Comparison of ENCODE assay signal across 29 mouse cellular contexts in the genomic region with DNA sequence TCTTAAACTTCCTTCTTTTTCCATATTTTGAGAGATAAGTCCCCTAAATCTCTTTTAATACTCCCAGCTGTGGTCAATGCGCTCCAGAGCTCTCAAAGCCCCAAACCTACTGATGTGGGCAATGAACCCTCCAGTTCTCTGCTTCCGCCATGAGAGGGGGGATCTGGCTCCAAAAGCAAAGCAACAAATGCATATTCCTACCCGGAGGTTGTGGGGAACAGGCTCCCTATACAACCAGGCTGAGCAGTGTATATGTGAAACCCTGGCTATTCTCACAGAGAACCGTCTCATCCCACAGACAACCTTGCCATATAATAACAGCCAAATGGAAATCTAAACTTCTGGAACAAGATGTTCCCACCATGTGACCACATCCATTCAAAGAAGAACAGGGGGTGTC.
DNase-seq lines count a peak whose midpoint lies in the region; ATAC-seq and TF ChIP-seq lines count a peak whose summit lies in the region.
"Had no signal": no experiment of that assay in that cellular context is flagged by ENCODE, and none has a peak within 500 bp of the region (broad histone marks: within the 10 kb centered on the region; RNA-seq: fewer than 3 reads in every experiment).

No protein-coding gene starts in this region.

- H3K9me3 ChIP-seq in heart, embryonic 13.5 days = no peaks in the 10 kb centered on the region
- H3K9me3 ChIP-seq in kidney, embryonic 16.5 days (ENCODE audit: low read length) = no peaks in the 10 kb centered on the region
- H3K9me3 ChIP-seq in liver, postnatal 0 days (ENCODE audit: low read length) = no peaks in the 10 kb centered on the region
- H3K9me3 ChIP-seq in stomach, embryonic 16.5 days (replicated peaks; ENCODE audit: control insufficient read depth, low read length) = no peaks in the 10 kb centered on the region
- H3K9me3 ChIP-seq: embryonic facial prominence, embryonic 12.5 days; embryonic facial prominence, embryonic 15.5 days; G1E; heart, embryonic 10.5 days; hindbrain, embryonic 10.5 days; hindbrain, embryonic 13.5 days had no signal

- no peaks in the 10 kb centered on the region for H3K27me3 ChIP-seq in heart, embryonic 13.5 days (replicated peaks)
- H3K27me3 ChIP-seq in kidney, embryonic 16.5 days (ENCODE audit: insufficient read depth, low read length) = no peaks in the 10 kb centered on the region
- H3K27me3 ChIP-seq in liver, postnatal 0 days (ENCODE audit: insufficient read depth, low read length) = no peaks in the 10 kb centered on the region
- no peaks in the 10 kb centered on the region for H3K27me3 ChIP-seq in stomach, embryonic 16.5 days (ENCODE audit: control insufficient read depth, insufficient read depth, low read length)
- H3K27me3 ChIP-seq: embryonic facial prominence, embryonic 12.5 days; embryonic facial prominence, embryonic 15.5 days; hindbrain, embryonic 13.5 days had no signal

- no peak for TF ChIP-seq CTCF in liver, postnatal 0 days (IDR thresholded peaks at IDR 0.05; ENCODE audit: low read depth)

- 0 out of 2 replicates have a peak, but pooled peaks cover 9% of the 10 kb centered on the region for H3K4me1 ChIP-seq in heart, embryonic 13.5 days
- H3K4me1 ChIP-seq in kidney, embryonic 16.5 days (ENCODE audit: insufficient read depth, low read length) = 0 out of 2 replicates have a peak, but pooled peaks cover 5% of the 10 kb centered on the region
- H3K4me1 ChIP-seq in liver, postnatal 0 days (ENCODE audit: insufficient read depth) = no peaks in the 10 kb centered on the region
- 0 out of 2 replicates have a peak, but pooled peaks cover 7% of the 10 kb centered on the region for H3K4me1 ChIP-seq in stomach, embryonic 16.5 days (ENCODE audit: control insufficient read depth, insufficient read depth, low read length)
- H3K4me1 ChIP-seq: embryonic facial prominence, embryonic 12.5 days; heart, embryonic 10.5 days; hindbrain, embryonic 13.5 days had no signal

- no peak for DNase-seq in heart, postnatal 14 days
- no peak for DNase-seq in kidney, postnatal 25 days
- no peak for DNase-seq in liver, postnatal 0 days
- DNase-seq in liver = no peak
- DNase-seq in urinary bladder, postnatal 10 days (ENCODE audit: low spot score) = no peak
- DNase-seq: adrenal gland, adult 2 months; adrenal gland, postnatal 14 days; B cell, adult 2 months; cerebellum, adult 11 months; cerebellum, adult 2 months; cerebellum, adult 9-11 months; cerebellum, postnatal 25 days; forebrain, postnatal 0 days; gastrocnemius, adult 2 months; gastrocnemius, postnatal 14 days; heart, adult 18-20 months; heart, postnatal 36 days had no signal

- intact Hi-C loops in heart, postnatal 14 days (cut with DNase I) = no loop called here

- no peak overlapping the region for H3K4me3 ChIP-seq in heart, embryonic 13.5 days
- H3K4me3 ChIP-seq in kidney, embryonic 16.5 days (ENCODE audit: low read length) = no peak overlapping the region
- no peak overlapping the region for H3K4me3 ChIP-seq in liver, postnatal 0 days (ENCODE audit: low read depth, low read length)
- H3K4me3 ChIP-seq in stomach, embryonic 16.5 days (replicated peaks; ENCODE audit: low read length) = no peak overlapping the region
- H3K4me3 ChIP-seq: embryonic facial prominence, embryonic 12.5 days; embryonic facial prominence, embryonic 15.5 days; gastrocnemius, adult 2 months; heart, embryonic 10.5 days; hindbrain, embryonic 10.5 days; hindbrain, embryonic 13.5 days had no signal

- peak; percentile 26; the same call in 1 of the 2 replicates for TF ChIP-seq EP300 in liver, postnatal 0 days (IDR thresholded peaks at IDR 0.05; ENCODE audit: low read depth)

- 0 out of 2 replicates have a peak overlapping the region, but pooled peaks have one; percentile 22 for H3K27ac ChIP-seq in heart, embryonic 13.5 days (replicated peaks)
- H3K27ac ChIP-seq in kidney, embryonic 16.5 days (ENCODE audit: low read length) = no peak overlapping the region; the same call in 1 of the 2 replicates
- H3K27ac ChIP-seq in liver, postnatal 0 days (ENCODE audit: low read depth) = no peak overlapping the region
- H3K27ac ChIP-seq in stomach, embryonic 16.5 days (ENCODE audit: low read length) = peak overlapping the region; percentile 17; the same call in 1 of the 2 replicates
- H3K27ac ChIP-seq: embryonic facial prominence, embryonic 12.5 days; embryonic facial prominence, embryonic 15.5 days; gastrocnemius, adult 2 months; heart, embryonic 10.5 days; hindbrain, embryonic 10.5 days; hindbrain, embryonic 13.5 days had no signal

- H3K9ac ChIP-seq in heart, embryonic 13.5 days = no peak overlapping the region
- no peak overlapping the region for H3K9ac ChIP-seq in kidney, embryonic 16.5 days (replicated peaks; ENCODE audit: low read length)
- H3K9ac ChIP-seq in liver, postnatal 0 days (replicated peaks) = no peak overlapping the region
- H3K9ac ChIP-seq in stomach, embryonic 16.5 days (ENCODE audit: low read length) = no peak overlapping the region
- H3K9ac ChIP-seq: embryonic facial prominence, embryonic 12.5 days; embryonic facial prominence, embryonic 15.5 days; forebrain, postnatal 0 days; hindbrain, embryonic 13.5 days had no signal

- no peaks in the 10 kb centered on the region for H3K36me3 ChIP-seq in heart, embryonic 13.5 days
- H3K36me3 ChIP-seq in kidney, embryonic 16.5 days (ENCODE audit: insufficient read depth, low read length) = no peaks in the 10 kb centered on the region
- H3K36me3 ChIP-seq in liver, postnatal 0 days (replicated peaks; ENCODE audit: insufficient read depth, low read length) = no peaks in the 10 kb centered on the region
- H3K36me3 ChIP-seq in stomach, embryonic 16.5 days (ENCODE audit: control insufficient read depth, insufficient read depth, low read length) = no peaks in the 10 kb centered on the region
- H3K36me3 ChIP-seq: embryonic facial prominence, embryonic 12.5 days; embryonic facial prominence, embryonic 15.5 days; G1E; heart, embryonic 10.5 days; hindbrain, embryonic 10.5 days; hindbrain, embryonic 13.5 days had no signal

- ATAC-seq in heart, embryonic 13.5 days (ENCODE audit: extremely low read depth, insufficient number of reproducible peaks, low FRiP score, low TSS enrichment) = no peak
- 0 out of 2 replicates have a peak, but pooled peaks have one; percentile 23 for ATAC-seq in kidney, embryonic 16.5 days (ENCODE audit: low FRiP score, low TSS enrichment)
- no peak for ATAC-seq in liver, postnatal 0 days
- no peak; the same call in 1 of the 2 replicates for ATAC-seq in stomach, embryonic 16.5 days (ENCODE audit: insufficient read depth, low FRiP score)
- ATAC-seq: forebrain, embryonic 14.5 days; forebrain, postnatal 0 days; hindbrain, embryonic 16.5 days; Patski had no signal

- no peak overlapping the region for H3K4me2 ChIP-seq in heart, embryonic 13.5 days
- H3K4me2 ChIP-seq in kidney, embryonic 16.5 days (replicated peaks; ENCODE audit: low read depth, low read length) = no peak overlapping the region
- no peak overlapping the region for H3K4me2 ChIP-seq in liver, postnatal 0 days (ENCODE audit: low read depth, low read length)
- H3K4me2 ChIP-seq in stomach, embryonic 16.5 days (ENCODE audit: low read depth, low read length) = no peak overlapping the region
- H3K4me2 ChIP-seq: embryonic facial prominence, embryonic 12.5 days; embryonic facial prominence, embryonic 15.5 days; hindbrain, embryonic 13.5 days had no signal

- 62% methylated on average over 4 of the region's 4 CpGs for WGBS in heart, embryonic 13.5 days
- 65% methylated on average over 4 of the region's 4 CpGs for WGBS in kidney, embryonic 16.5 days
- 66% methylated on average over 4 of the region's 4 CpGs for WGBS in liver, postnatal 0 days (ENCODE audit: insufficient replicate concordance)
- WGBS in stomach, embryonic 16.5 days = 66% methylated on average over 4 of the region's 4 CpGs

Comparison
In these comparisons a context has a peak if more than half of its experiments do, and no peak if none do; other contexts are left out.
1. H3K27ac ChIP-seq: peak in heart, embryonic 13.5 days (single experiment) and stomach, embryonic 16.5 days (single experiment); none in kidney, embryonic 16.5 days (single experiment) and liver, postnatal 0 days (single experiment).